Mouse (Mus musculus): ENCODE measurements around the gene Ubd. TPM values are rescaled to one million over a fixed set of nuclear protein-coding genes. Genes with fewer than 3 reads are reported as not detected.
"Not testable (repeated sequence)": the region's sequence is repeated elsewhere in the genome, so short reads cannot be mapped to it uniquely, and the experiment has no call there.

Ubd gene
- total RNA-seq (2021), result not detected

GRCm38 (mm10) chr17:37193656-37194055 is at the start of gene Ubd:
TSS of gene Ubd (plus strand) at chr17:37193892.
- intact Hi-C loops (cut with DNase I), result no loop called here

GRCm38 (mm10) chr17:37161394-37161793 is 32.3 kb upstream of the Ubd start, which contains the start of gene Olfr93:
TSS of gene Olfr93 (minus strand) at chr17:37161494.
- intact Hi-C loops (cut with DNase I), result no loop called here
- DNase-seq, result no peak

More at GRCm38 (mm10) chr17:37193656-37194055, at the start of gene Ubd:
- no peak for DNase-seq

DNA sequence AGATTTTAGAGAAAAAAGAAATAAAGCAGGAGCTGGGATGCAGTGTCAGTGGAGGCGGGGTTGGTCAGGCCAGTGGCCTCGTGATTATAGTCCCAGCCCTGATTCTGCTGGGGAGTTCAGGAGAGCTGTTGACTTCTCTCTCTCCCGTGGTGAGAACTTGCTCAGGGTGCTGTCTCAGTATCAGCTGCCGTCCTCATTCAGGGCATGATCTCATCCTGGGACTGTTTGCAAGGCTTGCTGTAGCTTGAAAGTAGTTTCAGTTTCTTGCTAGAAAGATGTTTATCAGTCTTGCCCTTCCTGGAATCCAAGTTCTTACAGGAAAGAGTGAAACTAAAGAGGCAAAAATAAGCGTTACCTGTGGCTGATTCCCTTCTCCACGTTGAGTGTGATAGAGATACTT is 8.2 kb upstream of the Ubd start:
- DNase-seq, result no peak
- intact Hi-C loops (cut with DNase I), result no loop called here

DNA sequence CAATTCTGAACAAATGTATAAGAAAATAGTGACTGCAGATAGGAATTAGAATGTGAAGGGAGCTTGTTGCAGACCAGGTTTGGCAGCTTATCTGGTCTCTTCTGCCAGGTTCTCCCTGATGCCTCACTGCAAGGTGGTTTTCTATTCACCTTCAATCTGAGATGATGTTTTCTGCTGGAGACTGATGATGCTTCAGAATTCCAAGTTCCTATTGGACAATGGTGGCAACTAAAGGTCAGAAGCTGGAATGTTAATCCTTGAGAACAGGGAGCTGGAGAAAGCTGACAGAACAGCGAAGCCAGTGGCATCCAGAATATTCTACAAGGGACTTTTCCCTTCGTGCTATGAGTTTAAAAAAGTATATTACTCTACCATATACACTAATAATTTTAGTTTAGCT is 3.0 kb upstream of the Ubd start:
- intact Hi-C loops (cut with DNase I), result no loop called here
- DNase-seq, result peak; percentile 49 to 67

DNA sequence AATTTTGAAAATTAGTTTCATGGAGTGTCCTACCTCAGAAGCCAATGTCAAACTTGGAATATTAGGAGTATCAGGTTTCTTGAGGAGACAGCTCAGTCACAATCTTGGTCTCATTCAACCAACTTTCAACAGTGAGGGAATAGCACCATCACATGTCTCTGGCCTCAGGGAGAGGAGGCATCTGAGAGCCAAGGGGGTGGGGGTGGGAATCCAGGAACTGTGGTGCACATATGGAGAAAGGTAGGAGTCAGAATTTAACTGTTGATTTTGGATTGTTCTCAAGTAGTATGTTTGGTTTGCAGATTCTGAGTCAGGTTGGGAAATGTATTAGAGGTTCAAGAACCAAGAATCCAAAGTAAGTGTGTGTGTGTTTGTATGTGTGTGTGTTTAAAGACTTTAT is 660 bp upstream of the Ubd start:
- intact Hi-C loops (cut with DNase I), result no loop called here
- DNase-seq, result no peak

GRCm38 (mm10) chr17:37194782-37195181 is 1.1 kb downstream of the Ubd start:
- intact Hi-C loops (cut with DNase I), result no loop called here
- no peak for DNase-seq

- intact Hi-C loops (cut with DNase I), result no loop called here
- DNase-seq, result peak; percentile 10 to 16
Observed at GRCm38 (mm10) chr17:37196845-37197724, 3.4 kb downstream of the Ubd start.

DNA sequence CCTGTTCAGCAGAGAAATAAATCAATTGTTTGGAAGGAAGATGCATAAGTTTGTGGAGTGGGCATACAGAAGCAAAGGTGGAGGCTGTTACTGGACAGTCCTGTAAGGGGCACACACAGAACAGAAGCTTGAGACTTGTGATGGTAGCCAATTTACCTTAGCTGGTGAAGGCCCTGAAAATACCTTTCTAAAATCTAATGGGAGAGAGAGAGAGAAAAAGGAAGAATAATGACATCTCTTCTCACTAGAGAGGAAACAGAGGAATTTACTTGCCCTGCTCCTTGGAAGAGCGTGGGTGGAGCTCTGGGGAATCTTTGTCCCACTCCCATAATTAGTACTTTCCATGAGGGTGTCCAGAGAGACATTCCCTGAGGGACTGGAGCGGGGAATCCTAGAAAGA is 7.2 kb downstream of the Ubd start, which contains the start of gene Olfr94:
Gene Olfr94, minus strand, starts transcription at position 101 of the 400 bp plus-strand sequence.
- intact Hi-C loops (cut with DNase I), result loop anchor here (5.0 kb wide), 1 partner anchor 309 kb away; the partner anchor contains the start of gene Trim40
- no peak for DNase-seq

DNA sequence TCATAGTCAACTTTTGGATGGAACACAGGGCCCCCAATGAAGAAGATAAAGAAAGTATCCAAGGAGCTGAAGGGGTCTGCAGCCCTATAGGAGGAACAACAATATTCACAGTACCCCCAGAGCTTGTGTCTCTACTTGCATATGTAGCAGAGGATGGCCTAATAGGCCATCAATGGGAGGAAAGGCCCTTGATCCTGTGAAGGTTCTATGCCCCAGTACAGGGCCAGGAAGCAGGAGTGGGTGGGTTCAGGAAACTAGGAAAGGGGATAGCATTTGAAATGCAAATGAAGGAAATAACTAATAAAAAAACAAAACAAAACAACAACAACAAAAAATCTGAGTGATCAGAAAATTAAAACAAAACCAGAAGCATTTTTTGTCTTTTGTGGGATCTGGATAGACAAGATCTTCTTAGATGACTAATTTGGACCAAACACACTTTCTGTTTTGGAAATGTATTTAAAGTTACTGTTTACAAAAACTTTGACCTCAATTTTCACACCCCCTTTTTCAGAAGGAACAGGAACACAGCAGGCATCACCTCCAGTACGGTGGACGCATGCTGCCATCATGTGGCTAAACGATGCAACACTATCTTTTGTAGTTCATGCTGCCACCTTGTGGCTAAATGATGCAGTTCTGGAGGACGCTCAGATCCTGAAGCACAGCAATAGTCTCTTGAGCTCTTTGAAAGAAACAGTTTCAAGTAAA is 9.7 kb downstream of the Ubd start:
- intact Hi-C loops (cut with DNase I), result loop anchor here (1.0 to 5.0 kb wide), 2 partner anchors 120 to 311 kb away; partner anchors contain the start of gene Trim40
- peak; percentile 79 to 90 for DNase-seq

- no peak for DNase-seq
- intact Hi-C loops (cut with DNase I), result loop anchor here (1.0 to 5.0 kb wide), 2 partner anchors 121 to 312 kb away; partner anchors contain the start of gene Trim40
Observed at GRCm38 (mm10) chr17:37203917-37204236, 10.2 kb downstream of the Ubd start.

DNA sequence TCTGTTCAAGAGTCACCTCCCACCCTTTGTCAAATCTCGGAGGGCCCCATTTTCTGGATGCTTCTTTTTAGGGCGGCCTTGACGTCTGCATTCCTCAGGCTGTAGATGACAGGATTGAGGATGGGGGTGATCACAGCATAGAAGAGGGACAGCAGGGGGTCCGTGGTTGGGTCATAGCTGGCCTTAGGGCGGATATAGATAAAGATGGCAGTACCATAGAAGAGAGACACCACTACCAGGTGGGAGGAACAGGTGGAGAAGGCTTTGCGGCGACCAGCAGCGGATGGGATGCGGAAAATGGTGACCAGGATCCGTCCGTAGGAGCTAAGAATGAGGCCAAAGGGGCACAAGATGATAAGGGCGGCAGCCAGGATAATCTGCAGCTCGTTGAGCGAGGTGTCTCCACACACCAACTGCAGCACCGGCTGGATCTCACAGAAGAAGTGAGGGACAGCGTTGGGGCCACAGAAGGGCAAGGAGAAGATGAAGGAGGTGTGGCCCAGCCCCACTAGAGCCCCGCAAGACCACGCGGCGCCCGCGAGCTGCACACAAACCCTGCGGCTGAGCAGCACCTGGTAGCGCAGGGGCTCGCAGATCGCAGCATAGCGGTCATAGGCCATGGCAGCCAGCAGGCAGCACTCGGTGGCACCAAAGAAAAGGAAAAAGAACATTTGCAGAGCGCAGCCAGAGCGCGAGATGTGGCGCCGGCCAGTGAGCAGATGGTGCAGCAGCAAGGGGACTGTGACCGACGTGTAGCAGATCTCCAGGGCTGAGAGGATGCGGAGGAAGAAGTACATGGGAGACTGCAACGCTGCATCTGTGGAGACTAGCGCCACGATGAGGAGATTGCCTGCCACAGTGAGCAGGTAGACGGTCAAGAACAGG is 17.4 kb downstream of the Ubd start:
- intact Hi-C loops (cut with DNase I), result no loop called here
- no peak for DNase-seq

GRCm38 (mm10) chr17:37213018-37213417 is 19.3 kb downstream of the Ubd start, which contains the start of gene Olfr95:
TSS of gene Olfr95 (minus strand) at chr17:37213118.
- DNase-seq, result no peak
- intact Hi-C loops (cut with DNase I), result no loop called here

- peak; percentile 6 to 14 for DNase-seq
- intact Hi-C loops (cut with DNase I), result no loop called here
Observed at GRCm38 (mm10) chr17:37218486-37218885, 24.8 kb downstream of the Ubd start.

- intact Hi-C loops (cut with DNase I), result no loop called here
- DNase-seq, result no peak
Observed at GRCm38 (mm10) chr17:37219846-37220245, 26.2 kb downstream of the Ubd start, which contains the start of gene Olfr96. TSS of gene Olfr96 (plus strand) at chr17:37220146.

DNA sequence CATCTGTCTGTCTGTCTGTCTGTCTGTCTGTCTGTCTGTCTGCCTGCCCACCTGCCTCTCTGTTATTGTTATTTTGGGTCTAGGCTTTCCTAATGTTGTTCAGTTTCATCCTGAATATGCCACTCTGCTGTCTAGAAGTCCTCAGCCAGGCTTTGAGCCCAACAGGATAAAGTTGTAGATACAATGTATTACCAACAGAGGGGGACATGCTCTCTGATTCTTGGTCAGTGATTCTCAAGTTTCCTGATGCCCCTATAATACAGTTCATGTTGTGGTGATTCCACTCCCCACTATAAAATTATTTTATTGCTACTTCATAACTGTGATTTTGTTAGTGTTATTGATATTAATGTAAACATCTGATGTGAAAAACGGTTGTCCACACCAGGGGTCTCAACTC is 28.2 kb downstream of the Ubd start:
- no peak for DNase-seq
- intact Hi-C loops (cut with DNase I), result no loop called here

- DNase-seq; intact Hi-C loops (cut with DNase I): not testable (repeated sequence)
Observed at GRCm38 (mm10) chr17:37237230-37237629, 43.5 kb downstream of the Ubd start, which contains the start of gene Olfr97. TSS of gene Olfr97 (minus strand) at chr17:37237330.

- intact Hi-C loops (cut with DNase I), result no loop called here
- no peak for DNase-seq
Observed at GRCm38 (mm10) chr17:37242198-37242597, 48.5 kb downstream of the Ubd start.
